Mouse (Mus musculus): ENCODE measurements around the gene Odf3b. TPM values are rescaled to one million over a fixed set of nuclear protein-coding genes. Genes with fewer than 3 reads are reported as not detected.

The Odf3b gene
- total RNA-seq, 4 experiments from 2014 or later: 3.2 to 6.7 (median 3.9) TPM

- DNase-seq (ENCODE audit: low spot score in 2 of 2): no peak
Observed at GRCm38 (mm10) chr15:89376040-89376439, 3.0 kb downstream of the Odf3b start.

GRCm38 (mm10) chr15:89374801-89375534, 4.1 kb downstream of the Odf3b start:
- DNase-seq (ENCODE audit: low spot score in 2 of 2): no peak

- no peak for DNase-seq (ENCODE audit: low spot score in 2 of 2)
Observed at GRCm38 (mm10) chr15:89374340-89374739, 4.7 kb downstream of the Odf3b start.

GRCm38 (mm10) chr15:89373762-89374248, 5.3 kb downstream of the Odf3b start, which contains the start of gene Sco2:
TSS of gene Sco2 (minus strand) at chr15:89373846.
- DNase-seq (ENCODE audit: low spot score in 2 of 2): peak; percentile 89 to 94

- peak; percentile 67 to 85 for DNase-seq (ENCODE audit: low spot score in 2 of 2)
Observed at GRCm38 (mm10) chr15:89373027-89373761, 5.9 kb downstream of the Odf3b start.

- no peak for DNase-seq (ENCODE audit: low spot score in 2 of 2)
Observed at GRCm38 (mm10) chr15:89372536-89372935, 6.5 kb downstream of the Odf3b start.

- no peak for DNase-seq (ENCODE audit: low spot score in 2 of 2)
Observed at GRCm38 (mm10) chr15:89372068-89372467, 7.0 kb downstream of the Odf3b start.

- DNase-seq (ENCODE audit: low spot score in 2 of 2): no peak
Observed at GRCm38 (mm10) chr15:89365141-89365551, 13.9 kb downstream of the Odf3b start.

- no peak for DNase-seq (ENCODE audit: low spot score in 2 of 2)
Observed at GRCm38 (mm10) chr15:89363051-89363450, 16.0 kb downstream of the Odf3b start.

- no peak for DNase-seq (ENCODE audit: low spot score in 2 of 2)
Observed at GRCm38 (mm10) chr15:89358784-89359183, 20.3 kb downstream of the Odf3b start.

- DNase-seq (ENCODE audit: low spot score in 2 of 2): peak in 1 of 2 experiments; percentile 43
Observed at GRCm38 (mm10) chr15:89356372-89356771, 22.7 kb downstream of the Odf3b start.

GRCm38 (mm10) chr15:89355241-89356187, 23.6 kb downstream of the Odf3b start, which contains the start of the genes Lmf2 and Ncaph2:
TSS of gene Lmf2 (minus strand) at chr15:89355659.
TSS of gene Ncaph2 (plus strand) at chr15:89355719.
- peak; percentile 93 for DNase-seq (ENCODE audit: low spot score in 2 of 2)

GRCm38 (mm10) chr15:89354455-89354854, 24.6 kb downstream of the Odf3b start:
- no peak for DNase-seq (ENCODE audit: low spot score in 2 of 2)

- no peak for DNase-seq (ENCODE audit: low spot score in 2 of 2)
Observed at GRCm38 (mm10) chr15:89353837-89354236, 25.2 kb downstream of the Odf3b start.

GRCm38 (mm10) chr15:89352795-89353194, 26.3 kb downstream of the Odf3b start:
- no peak for DNase-seq (ENCODE audit: low spot score in 2 of 2)

GRCm38 (mm10) chr15:89352054-89352453, 27.0 kb downstream of the Odf3b start:
- DNase-seq (ENCODE audit: low spot score in 2 of 2): no peak

GRCm38 (mm10) chr15:89351302-89351701, 27.8 kb downstream of the Odf3b start:
- no peak for DNase-seq (ENCODE audit: low spot score in 2 of 2)

GRCm38 (mm10) chr15:89350447-89350846, 28.6 kb downstream of the Odf3b start:
- DNase-seq (ENCODE audit: low spot score in 2 of 2): no peak

GRCm38 (mm10) chr15:89343325-89343724, 35.8 kb downstream of the Odf3b start:
- DNase-seq (ENCODE audit: low spot score in 2 of 2): no peak

GRCm38 (mm10) chr15:89341678-89342077, 37.4 kb downstream of the Odf3b start:
- no peak for DNase-seq (ENCODE audit: low spot score in 2 of 2)

- DNase-seq (ENCODE audit: low spot score in 2 of 2): no peak
Observed at GRCm38 (mm10) chr15:89340136-89340535, 38.9 kb downstream of the Odf3b start.

Data from layer of hippocampus, adult 8-10 months (tissue).